Mouse (Mus musculus): ENCODE measurements around the gene Gkn2.

GRCm38 (mm10) chr6:87394783-87395182 lies 21.6 kb downstream of the Gkn2 start:
- TF ChIP-seq POLR2A (IDR thresholded peaks at IDR 0.05; ENCODE audit: extremely low read depth, insufficient read depth, low read length) (no peak), CTCF (IDR thresholded peaks at IDR 0.05; ENCODE audit: low read depth, low read length) (no peak)
